Mouse (Mus musculus) neutrophil, adult 5-6 weeks (primary cell): Measurements from ENCODE around the gene Ttc5. TPM values are rescaled to one million over a fixed set of nuclear protein-coding genes. Genes with fewer than 3 reads are reported as not detected.
"Not testable (repeated sequence)": the region's sequence is repeated elsewhere in the genome, so short reads cannot be mapped to it uniquely, and the experiment has no call there.

Experiments used
- ATAC-seq: fragments of 151-379, 151-347 bp; 2 replicates; pipeline ENCODE4 v1.8.0; 2017; ENCODE audit warnings: mild to moderate bottlenecking, moderate TSS enrichment; ENCODE audit not compliant: insufficient number of reproducible peaks, poor library complexity, low FRiP score, severe bottlenecking; ENCODE audit errors: extremely low read depth
- total RNA-seq: library from RNA; stranded (forward); fragments of 200-1000 nt; gene quantifications from 2 replicates; pipeline ENCODE4 v1.2.3, GENCODE M21; 2017

Gene Ttc5
- total RNA-seq, 1 experiment from 2014 or later = 60.6 TPM

DNA sequence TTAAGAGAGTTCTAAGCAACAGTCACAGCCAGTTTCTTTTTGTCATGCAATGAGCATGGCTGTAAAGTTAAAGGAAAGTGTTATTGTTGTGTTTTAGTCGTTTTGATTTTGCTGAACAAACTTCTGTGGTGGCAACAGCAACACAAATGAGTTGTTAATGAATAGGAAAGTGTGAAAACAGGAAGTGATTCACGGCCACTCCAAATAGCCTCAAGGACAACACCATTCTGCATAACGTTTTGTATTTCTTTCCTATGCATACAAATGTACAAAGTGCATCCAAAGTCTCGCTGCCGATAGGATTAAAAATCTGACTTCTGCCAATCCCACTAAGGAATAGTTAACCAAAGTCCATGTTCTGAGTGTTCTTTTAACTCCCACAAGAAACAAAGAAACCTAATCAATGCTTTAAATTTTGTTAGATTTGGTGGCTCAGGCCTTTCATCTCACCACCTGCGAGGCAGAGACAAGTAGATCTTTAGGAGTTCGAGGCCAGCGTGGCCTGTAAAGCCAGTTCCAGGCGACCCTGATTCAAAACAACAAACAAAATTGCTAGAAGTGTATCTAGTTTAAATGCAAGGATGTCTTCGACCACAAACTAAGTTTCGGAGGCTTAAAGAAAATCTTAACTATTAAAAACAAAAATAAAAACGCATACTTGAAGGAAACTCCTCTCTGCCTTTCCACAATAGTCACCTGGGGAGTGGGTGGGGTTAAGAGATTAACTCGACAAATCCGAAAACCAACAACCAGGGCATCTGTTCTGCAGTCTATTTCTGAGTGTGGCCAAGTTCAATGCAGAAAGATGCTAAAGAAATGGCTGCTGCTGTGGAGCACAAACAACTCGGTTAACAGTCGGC, 698 bp downstream of the Ttc5 start:
- ATAC-seq = no peak

DNA sequence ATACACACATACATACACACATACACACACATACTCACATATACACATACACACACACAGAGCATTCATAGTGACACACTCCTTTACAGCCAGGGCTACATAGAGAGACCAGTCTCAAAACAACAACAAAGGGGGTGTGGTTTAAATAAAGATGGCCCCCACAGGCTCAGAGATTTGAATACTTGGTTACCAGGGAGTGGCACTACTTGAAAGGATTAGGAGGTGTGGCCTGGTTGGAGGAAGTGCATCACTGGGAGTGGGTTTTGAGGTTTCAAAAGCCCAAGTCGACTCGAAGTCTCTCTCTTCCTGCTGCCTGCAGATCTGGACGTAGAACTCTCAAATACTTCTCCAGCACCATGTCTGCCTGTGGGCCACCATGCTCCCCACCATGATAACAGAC, 3.2 kb downstream of the Ttc5 start:
- ATAC-seq = no peak

DNA sequence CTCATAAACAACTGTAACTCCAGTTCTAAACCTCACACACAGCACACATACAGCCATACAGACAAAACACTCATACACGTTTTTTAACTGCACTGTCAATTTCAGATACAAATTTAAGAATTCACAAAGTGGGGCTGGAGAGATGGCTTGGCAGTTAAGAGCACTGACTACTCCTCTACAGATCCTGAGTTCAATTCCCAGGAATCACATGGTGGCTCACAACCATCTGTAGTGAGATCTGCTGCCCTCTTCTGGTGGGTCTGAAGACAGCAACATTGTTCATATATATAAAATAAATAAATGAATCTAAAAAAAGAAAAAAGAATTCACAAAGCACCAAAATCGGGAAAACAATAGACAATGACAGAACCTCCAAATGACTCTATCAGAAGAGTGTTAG, 14.0 kb downstream of the Ttc5 start:
- ATAC-seq = no peak

- no peak for ATAC-seq
Measured at GRCm38 (mm10) chr14:50765736-50766135, 19.6 kb downstream of the Ttc5 start.

- ATAC-seq = no peak
Measured at GRCm38 (mm10) chr14:50758416-50759085, 26.8 kb downstream of the Ttc5 start.

GRCm38 (mm10) chr14:50744994-50745393, 40.3 kb downstream of the Ttc5 start, which contains the start of gene Olfr749:
Olfr749 (minus strand) TSS chr14:50745094.
- no peak for ATAC-seq

- ATAC-seq = no peak
Measured at GRCm38 (mm10) chr14:50741584-50741983, 43.7 kb downstream of the Ttc5 start.

GRCm38 (mm10) chr14:50740334-50740733, 45.0 kb downstream of the Ttc5 start:
- ATAC-seq = no peak

- not testable (repeated sequence) for ATAC-seq
Measured at GRCm38 (mm10) chr14:50722371-50722770, 62.9 kb downstream of the Ttc5 start.

- ATAC-seq = not testable (repeated sequence)
Measured at GRCm38 (mm10) chr14:50719875-50720274, 65.4 kb downstream of the Ttc5 start.

Other genes starting within 250 kb of the Ttc5 start
- 0.25 TPM in 1 of 2 replicates, not detected in the other for gene Olfr744, start 170.6 kb downstream of the Ttc5 start, total RNA-seq
- not detected in 2 replicates for gene Olfr745, start 146.1 kb downstream of the Ttc5 start, total RNA-seq
- gene Olfr746, start 138.4 kb downstream of the Ttc5 start, total RNA-seq = not detected in 2 replicates
- not detected in 2 replicates for gene Olfr747, start 92.3 kb downstream of the Ttc5 start, total RNA-seq
- not detected in 2 replicates for gene Olfr748, start 78.1 kb downstream of the Ttc5 start, total RNA-seq
- not detected in 2 replicates for gene Olfr749, start 40.4 kb downstream of the Ttc5 start, total RNA-seq
- not detected in 2 replicates for gene Ccnb1ip1, start 22.2 kb upstream of the Ttc5 start, total RNA-seq
- gene Parp2, start 22.3 kb upstream of the Ttc5 start, total RNA-seq = 79.5 and 95.5 TPM in 2 replicates
- 36.1 and 41.5 TPM in 2 replicates for gene Tep1, start 85.0 kb upstream of the Ttc5 start, total RNA-seq
- gene Klhl33, start 112.0 kb upstream of the Ttc5 start, total RNA-seq = not detected in 2 replicates
- gene Osgep, start 139.4 kb upstream of the Ttc5 start, total RNA-seq = 46.7 and 58.8 TPM in 2 replicates
- gene Apex1, start 139.4 kb upstream of the Ttc5 start, total RNA-seq = 12.3 and 23.3 TPM in 2 replicates
- 48.2 and 58.0 TPM in 2 replicates for gene Pip4p1, start 145.3 kb upstream of the Ttc5 start, total RNA-seq
- 53.4 and 69.2 TPM in 2 replicates for gene Pnp, start 145.6 kb upstream of the Ttc5 start, total RNA-seq
- not detected in 2 replicates for gene Gm49342, start 159.0 kb upstream of the Ttc5 start, total RNA-seq
- 1.4 TPM in 1 of 2 replicates, not detected in the other for gene Pnp2, start 170.5 kb upstream of the Ttc5 start, total RNA-seq
- not detected in 2 replicates for gene Rnase10, start 222.2 kb upstream of the Ttc5 start, total RNA-seq